Mouse (Mus musculus): ENCODE measurements around the gene Cyp4f14.

Cyp4f14 gene

DNA sequence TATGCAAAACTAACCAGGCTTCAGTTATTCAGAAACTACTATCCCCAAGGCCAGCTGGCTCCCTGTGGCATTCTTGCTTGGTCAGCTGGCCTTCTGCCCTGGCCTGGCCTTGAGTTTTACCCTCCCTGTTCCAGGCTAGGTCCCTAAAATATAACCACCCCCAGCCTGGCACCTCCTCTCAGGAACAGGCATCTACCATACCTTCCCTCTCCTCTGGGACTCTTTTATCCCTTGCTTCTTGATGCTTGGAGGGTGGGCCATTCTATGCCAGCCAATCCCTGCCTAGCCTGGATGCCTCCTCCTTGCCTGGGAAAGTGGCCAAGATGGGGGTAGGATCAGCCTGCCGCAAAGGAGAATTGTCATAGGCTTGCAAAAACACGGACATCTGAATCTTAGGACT lies at the start of gene Cyp4f14:
TSS of gene Cyp4f14 (minus strand) at position 212 of the 400 bp plus-strand sequence.
- DNase-seq (ENCODE audit: inconsistent ontology term) = peak; percentile 71

DNA sequence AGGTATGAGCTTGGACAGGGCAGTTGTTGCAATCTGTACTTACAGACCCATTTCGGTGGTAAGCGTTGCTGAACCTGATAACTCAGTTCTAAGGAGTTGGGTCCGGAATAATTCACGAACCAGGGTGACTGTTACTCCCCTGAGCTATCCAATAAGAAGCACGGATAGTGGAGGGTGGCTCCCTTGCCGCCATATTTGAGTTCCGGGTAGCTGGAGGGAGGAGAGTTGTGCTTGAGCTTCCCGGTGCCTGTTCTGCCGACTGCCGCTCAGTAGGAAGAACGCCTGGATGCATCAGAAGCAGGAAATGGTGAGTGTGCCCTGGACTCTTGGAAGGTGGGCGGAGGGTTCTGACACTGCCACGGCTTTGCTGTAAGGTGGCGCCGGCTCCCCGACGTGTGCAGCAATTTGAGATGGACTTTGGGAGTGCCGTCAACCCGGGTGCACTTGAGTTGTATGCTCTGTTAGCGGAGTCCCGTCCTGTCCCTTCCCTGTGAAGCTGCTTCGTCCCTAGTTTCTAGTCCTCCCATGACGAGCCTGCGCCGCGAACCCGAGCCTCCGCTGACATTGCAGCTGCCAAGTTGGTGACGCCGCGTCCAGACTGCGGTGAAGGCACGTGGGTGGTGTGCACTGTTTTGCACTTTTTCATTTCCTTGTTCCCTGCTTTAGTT lies 48.6 kb upstream of the Cyp4f14 start, which contains the start of gene Zfp472:
TSS of gene Zfp472 (plus strand) at position 192 of the 668 bp plus-strand sequence.
- DNase-seq (ENCODE audit: inconsistent ontology term) = peak; percentile 94

DNA sequence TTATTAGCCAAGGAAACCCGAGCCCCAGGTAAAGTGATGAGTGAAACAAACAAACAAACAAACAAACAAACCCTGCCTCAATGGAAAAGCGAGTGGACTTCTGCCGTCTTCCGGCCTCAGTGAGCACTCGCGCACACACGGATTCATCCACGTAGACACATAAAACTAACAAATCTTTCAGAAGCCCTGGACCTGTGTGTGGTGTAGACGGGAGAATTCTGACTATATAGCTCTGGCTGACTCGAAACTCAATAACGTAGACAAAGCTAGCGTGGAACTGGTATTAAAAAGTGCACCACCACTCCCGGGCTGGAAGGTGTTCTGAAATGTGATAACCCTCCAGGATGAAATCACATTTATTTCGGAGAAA lies 48.1 kb upstream of the Cyp4f14 start:
- DNase-seq (ENCODE audit: inconsistent ontology term) = no peak

DNA sequence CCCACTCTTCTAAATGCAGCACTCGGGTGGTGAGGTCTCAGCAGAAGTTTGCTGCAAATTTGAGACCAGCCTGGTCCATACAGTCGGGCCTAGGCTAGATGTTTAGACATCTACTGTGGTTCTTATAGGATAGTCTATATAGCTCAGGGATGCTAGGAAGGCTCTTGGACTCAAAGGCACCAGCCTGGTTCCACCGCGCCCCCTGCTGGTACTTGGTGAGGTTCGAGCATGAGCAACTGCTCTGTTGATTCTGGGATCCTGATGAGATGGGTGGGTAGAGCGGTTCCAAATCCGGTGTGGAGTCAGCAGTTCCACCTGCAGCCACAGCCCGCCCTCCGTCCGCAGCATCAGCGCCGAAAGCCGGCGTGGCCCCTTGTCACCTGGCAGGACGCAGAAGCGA lies 34.3 kb upstream of the Cyp4f14 start:
- peak; percentile 61 for DNase-seq (ENCODE audit: inconsistent ontology term)

DNA sequence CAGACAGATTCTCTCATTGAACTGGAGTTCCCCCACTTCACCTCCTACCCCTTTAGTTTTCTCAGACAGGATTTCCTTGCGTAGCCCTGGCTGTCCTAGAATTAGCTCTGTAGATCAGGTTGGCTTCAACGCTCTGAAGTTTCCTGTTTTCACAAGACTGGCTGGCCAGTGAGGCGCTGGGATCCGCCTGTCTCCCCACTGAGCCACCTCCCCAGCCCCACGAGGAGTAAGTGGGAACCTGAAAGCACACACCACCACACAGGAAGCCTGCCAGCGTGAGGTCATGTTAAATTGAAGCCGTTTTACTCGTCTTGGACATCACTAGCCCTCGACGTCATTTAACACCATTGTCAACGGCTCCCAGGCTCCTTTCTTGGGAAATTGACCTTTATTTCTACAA lies 33.9 kb upstream of the Cyp4f14 start:
- no peak for DNase-seq (ENCODE audit: inconsistent ontology term)

DNA sequence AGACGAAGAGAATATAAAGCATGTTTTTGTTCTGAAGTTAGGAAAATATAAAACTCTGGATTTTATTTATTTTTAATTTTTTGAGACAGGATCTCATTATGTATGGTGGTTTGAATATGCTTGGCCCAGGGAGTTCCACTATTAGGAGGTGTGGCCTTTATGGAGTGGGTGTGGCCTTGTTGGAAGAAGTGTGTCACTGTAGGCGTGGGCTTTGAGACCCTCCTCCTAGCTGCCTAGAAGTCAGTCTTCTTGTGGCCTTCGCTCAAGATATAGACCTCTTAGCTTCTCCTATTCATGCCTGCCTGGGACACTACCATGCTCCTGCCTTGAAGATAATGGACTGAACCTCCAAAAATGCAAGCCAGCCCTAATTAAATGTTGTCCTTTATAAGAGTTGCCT lies 33.0 kb upstream of the Cyp4f14 start:
- no peak for DNase-seq (ENCODE audit: inconsistent ontology term)

DNA sequence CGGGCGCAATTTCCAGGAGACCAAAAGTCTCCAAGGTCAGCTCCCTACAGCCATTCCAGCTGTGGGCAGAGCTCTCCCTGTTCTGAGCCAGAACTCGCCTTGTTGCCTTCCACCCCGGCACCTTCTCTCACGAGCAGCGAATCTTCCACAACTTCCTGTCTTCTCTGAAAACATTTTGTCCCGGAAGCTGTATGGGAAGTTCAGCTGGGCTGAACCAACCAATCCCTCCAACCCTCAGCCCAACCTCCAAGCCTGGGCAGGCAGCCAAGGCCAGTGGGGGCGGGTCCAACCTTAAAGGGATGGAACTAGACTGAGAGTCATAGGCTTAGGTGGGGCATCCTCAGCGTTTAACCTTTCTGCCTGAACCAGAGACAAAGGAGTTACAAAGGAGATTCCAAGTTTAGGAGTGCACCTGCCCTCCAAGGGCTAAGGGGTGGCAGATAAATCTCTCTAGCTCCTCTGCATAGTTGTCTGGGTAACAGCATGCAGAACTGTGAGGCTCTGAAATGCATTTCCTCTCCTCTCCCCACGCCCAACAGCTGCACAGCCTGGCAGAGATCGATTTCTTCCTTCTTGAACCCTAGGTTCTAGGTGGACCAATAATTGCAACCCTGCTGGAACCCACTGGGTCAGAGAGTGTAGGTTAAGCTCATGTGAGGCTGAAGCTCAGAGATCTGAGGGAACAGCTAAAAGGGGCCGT lies 30.2 kb upstream of the Cyp4f14 start, which contains the start of gene Cyp4f13:
TSS of gene Cyp4f13 (minus strand) at position 188 of the 700 bp plus-strand sequence.
- DNase-seq (ENCODE audit: inconsistent ontology term) = peak; percentile 98

DNA sequence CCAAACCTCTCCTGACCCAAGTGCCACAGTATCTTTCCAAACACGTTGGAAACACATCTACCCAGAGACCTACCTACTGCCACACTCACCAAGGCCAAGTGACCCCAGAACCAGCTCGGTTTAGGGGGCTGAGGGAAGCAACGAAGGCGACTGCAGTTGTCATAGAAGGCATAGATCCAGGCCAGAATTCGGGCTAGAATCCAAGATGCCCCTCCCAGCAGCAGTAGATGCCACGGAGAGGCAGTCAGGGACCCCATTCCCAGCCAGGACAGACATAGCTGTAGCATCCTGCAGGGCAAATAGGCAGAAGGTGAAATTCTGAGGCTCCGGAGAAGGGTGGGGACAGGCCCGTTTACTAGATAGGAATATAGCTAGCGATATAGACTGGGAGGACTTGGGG lies 29.6 kb upstream of the Cyp4f14 start:
- no peak for DNase-seq (ENCODE audit: inconsistent ontology term)

DNA sequence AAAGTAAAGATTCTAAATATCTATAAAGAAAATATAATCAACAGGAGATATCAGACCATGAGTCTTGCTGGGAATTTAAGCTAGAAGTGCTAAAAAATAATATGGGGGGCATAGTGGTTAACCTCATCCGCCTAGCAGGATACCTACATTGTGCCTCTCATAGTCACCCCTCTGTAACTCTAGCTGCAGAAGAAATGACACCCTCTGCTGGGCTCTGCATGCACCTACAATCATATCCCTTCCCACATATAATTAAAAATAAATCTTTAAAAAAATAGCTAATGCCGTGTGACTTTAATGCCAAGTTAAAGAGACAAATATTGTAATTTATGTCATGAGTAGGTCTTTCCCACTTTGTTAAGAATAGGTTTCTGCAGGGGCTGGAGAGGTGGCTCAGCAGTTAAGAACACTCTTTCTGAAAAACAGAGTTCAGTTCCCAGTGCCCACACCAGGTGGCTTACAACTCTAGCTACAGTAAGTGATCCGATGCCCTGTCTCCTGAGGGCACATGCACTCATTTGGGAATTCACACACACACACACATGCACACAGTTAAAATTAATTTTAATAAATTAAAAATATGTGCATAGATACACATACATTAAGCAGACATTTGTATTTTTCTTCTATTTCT lies 27.4 kb upstream of the Cyp4f14 start:
- DNase-seq (ENCODE audit: inconsistent ontology term) = no peak

DNA sequence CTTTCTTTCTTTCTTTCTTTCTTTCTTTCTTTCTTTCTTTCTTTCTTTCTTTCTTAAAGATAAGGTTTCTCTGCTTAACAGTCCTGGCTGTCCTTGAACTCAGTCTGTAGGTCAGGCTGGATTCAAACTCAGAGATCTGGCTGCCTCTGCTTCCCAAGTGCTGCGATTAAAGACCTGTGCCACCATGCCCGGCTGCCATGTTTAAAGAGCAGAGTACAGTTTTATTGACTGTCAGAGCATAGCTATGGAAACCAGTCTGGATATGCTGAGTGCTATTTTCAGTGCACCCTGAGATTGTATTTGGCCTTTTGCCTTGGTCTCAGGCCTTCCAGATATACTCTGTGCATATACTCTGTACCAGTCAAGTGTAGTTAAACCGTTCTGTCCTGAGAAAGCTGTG lies 26.5 kb upstream of the Cyp4f14 start:
- DNase-seq (ENCODE audit: inconsistent ontology term) = no peak

DNA sequence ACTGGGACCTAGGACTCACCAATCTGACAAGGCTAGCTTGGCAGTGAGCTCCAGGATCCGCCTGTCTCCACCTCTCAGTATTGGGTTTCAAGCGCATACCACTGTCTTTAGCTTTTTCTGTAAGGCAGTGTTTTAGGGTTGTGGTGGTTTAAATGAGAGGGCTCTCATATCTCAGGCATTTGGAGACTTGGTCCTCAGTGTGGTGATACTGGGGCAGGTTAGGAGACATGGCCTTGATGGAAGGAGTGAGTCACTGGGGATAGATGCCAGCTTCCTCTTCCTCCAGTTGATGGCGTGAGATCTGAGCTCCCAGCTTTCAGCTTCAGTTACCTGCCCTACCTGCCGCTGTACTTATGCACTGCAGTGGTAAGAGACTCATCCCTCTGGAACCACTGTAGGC lies 22.7 kb upstream of the Cyp4f14 start:
- no peak for DNase-seq (ENCODE audit: inconsistent ontology term)

DNA sequence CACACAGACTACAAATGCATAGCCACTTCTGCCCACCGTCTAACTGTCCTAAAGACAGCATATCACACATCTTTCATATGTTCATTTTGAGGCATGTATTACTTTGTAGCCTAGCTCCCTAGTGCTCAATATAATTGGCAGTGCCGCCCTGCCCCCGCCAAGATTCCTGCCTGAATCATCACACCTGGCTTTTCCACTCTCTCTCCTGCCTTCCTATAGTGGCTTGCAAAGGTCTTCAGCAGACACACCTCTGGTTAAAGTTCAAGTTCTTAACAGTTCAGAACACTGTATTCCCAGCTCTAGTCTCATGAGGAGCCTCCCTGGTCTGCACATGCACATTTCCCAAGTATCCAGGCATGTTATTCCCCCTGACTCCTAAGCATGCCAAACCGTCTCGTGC lies 10.7 kb upstream of the Cyp4f14 start:
- no peak for DNase-seq (ENCODE audit: inconsistent ontology term)

DNA sequence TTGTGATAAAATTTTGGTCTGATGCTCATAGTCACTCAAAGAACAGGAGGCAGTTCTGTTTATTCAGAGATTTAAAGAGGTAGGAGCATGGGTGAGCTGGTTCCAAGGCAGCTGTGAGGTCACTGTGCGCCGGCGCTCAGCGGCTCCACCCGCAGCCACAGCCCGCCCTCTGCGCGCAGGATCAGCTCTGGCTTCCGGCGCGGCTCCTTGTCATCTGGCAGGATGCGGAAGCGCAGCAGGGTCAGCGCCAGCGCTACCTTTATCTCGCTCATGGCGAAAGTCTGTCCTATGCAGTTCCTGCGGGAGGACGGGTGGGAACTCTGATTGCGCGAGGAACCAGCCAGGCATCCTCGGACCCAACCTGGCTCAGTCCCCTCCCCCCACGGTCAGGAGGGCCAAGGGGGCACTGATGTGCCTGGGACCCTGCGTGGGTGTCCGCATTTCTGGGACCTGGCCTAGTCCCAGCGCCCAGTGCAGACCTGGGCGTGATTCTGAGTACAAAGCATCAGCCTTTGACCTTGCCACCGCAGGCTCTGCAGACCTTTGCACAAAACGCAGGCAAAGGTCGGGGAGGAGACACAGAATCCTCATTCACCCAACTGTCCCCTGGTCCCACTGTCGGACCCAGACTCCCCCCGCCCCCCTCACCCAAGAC lies 7.6 kb upstream of the Cyp4f14 start:
- peak; percentile 74 for DNase-seq (ENCODE audit: inconsistent ontology term)

DNA sequence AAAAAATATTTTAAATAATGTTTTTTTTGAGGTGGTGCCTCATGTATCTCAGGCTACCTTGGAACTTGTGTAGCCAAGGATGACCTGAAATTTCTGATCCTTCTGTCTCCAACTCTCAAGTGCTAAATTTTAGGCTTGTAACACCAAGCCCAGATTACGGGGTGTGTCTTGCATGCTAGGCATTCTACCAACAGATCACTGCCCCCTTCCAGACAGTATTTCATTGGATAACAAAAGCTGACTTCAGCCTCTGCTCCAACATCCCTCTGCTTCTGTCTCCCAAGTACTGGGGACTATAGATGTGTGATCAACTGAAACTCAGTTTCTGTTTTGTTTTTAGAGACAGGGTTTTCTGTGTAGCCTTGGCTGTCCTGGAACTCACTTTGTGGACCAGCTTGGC lies 6.5 kb upstream of the Cyp4f14 start:
- DNase-seq (ENCODE audit: inconsistent ontology term) = no peak

DNA sequence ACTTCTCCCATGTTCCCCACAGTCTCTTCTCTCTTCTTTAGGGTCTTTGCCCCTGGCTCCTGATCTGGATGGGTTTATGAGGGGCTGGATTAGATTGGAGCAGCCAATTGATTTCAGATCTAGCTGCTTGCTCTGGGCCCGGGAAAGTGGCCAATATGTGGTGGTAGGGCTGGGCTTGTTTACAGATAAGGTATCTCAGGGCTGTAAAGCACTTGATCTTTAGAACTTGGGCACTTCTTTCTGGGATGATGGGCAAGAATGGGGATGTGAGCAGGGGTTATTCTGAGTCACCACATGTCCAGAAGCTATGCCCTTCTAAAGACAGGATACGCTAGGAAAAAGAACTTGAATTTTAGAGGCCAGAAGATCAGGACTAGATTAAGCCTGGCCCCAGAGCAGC lies 2.0 kb upstream of the Cyp4f14 start:
- DNase-seq (ENCODE audit: inconsistent ontology term) = no peak

DNA sequence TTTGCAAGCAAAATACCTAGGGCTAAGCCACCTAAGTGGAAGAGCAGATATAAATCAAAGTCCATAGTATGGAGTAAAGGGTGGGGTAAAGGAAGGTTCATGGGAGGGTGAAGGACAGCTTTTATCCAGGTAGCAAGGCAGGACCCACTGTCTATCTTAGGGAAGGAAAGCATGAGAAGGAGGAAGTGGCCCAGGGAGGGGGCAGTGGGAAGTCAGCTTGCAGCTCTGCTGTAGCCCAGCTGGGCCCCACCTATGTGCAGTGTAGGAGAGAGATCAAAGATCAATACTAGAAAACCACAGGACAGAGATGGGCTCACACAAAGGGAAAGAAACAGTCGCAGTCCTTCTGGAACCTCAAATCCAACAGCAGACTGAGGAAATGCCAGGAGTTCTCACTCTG lies 1.1 kb downstream of the Cyp4f14 start:
- DNase-seq (ENCODE audit: inconsistent ontology term) = no peak

DNA sequence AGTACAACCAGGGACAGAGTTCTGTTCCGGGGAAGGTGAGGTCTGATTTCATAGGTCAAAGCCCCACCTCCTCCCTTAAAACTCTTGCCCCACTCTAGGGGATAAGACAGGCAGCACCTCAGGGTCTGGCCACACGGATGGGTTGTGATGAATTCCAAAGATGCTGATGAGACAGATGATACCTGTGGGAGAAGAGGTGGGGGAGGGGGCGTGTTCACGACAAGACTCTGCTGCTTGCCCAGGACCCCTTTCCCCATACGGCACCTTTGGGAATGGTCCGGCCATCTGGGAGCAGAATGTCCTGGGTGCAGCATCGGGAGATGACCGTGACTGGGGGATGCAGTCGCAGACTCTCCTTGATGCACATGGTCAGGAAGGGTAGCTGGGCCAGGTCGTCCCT lies 11.0 kb downstream of the Cyp4f14 start:
- DNase-seq (ENCODE audit: inconsistent ontology term) = no peak

DNA sequence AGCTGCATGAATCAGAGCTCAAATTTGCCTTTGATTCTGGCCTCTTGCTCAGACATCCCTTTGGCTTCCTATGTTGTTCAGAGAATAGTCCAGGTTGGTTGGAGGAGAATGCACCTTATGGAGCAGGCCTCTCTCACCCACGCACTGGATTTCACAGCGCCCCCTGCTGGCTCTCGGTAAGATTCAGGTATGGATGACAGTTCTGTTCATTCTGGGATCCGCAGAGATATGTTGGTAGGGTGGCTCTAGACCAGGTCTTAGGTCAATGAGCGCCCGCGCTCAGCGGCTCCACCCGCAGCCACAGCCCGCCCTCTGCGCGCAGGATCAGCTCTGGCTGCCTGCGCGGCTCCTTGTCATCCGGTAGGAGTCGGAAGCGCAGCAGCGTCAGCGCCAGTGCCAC lies 11.9 kb downstream of the Cyp4f14 start:
- DNase-seq (ENCODE audit: inconsistent ontology term) = peak; percentile 28

DNA sequence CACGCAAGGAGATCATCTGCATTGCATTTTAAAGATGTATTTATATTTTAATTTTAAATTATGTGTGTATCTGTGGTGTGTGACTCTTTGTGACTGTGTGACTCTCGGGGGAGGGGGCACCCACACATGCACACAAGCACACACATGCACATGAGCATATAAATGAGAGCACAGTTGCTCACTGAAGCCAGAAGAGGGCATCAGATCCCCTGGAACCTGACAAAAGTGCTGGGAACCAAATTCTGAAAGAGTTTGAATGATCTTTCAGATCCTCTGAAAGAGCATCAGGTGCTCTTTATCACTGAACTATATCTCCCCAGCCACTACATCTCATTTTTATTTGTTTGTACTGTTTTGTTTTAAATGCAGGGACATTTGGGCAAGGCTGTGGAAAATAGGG lies 12.7 kb downstream of the Cyp4f14 start:
- DNase-seq (ENCODE audit: inconsistent ontology term) = peak; percentile 2

DNA sequence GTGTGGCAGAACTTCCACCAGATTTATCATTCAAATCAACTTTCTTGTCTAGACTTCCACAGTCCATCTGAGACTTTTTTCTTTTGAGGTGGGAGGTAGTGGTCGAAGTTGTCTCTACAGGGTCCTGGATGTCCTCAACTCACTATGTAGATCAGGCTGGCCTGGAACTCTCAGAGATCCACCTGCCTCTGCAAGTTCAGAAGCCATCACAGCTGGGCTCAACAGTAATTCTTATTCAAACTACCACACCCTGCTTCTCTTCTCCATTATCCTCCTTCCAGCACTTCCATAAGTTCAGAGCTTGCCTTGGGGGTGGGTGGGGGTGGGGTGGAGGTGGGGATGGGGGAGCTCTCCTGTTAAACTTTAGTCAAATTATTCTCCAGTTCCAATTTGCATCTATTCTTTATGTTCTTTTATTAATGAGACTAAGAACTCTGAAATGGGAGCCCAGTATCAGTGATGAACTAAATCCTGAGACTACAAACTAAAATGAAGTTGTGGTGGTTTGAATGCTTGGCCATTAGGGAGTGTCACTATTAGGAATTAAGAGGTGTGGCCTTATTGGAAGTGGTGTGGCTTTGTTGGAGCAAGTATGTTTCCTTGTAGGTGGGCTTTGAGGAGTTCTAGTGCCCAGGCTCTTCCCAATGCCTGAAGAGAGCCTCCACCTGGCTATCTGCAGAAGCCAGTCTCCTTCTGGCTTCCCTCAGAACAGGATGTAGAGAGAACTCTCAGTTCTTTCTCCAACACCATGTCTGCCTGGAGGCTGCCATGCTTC lies 15.2 kb downstream of the Cyp4f14 start:
- DNase-seq (ENCODE audit: inconsistent ontology term) = no peak

DNA sequence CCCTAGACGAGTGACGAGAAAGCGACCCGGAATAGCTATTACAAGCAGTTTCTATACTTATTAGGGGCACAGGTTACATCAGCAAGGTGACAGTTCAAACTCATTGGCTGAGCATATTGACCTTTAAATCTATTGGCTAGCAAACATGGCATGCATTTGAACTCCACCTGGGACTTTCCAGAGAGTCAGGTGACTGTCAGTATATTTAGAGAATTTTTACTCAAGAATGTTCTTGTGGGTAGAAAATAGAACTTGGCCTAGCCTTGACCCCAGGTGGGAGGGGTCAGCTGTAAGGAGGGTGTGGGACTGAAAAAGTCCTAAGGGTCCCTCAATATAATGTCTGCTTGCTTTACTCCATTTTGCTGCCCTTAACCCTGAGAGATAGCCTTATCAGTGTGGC lies 21.7 kb downstream of the Cyp4f14 start:
- DNase-seq (ENCODE audit: inconsistent ontology term) = no peak

DNA sequence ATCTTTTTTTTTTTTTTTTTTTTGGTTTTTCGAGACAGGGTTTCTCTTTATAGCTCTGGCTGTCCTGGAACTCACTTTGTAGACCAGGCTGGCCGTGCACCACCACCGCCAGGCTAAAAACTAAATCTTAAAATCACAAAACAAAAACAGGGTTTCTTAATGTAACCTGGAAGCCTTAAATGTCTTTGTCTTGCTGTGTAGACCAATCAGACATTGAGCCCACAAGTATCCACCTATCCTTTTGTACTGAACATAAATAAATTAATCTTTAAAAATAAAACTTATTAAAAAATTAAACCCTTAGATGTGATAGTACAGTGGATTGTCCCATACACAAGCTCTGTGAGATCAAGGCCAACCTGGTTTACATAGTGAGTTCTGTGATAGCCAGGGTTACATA lies 23.2 kb downstream of the Cyp4f14 start:
- DNase-seq (ENCODE audit: inconsistent ontology term) = no peak

Measured in Muller cell, postnatal 12 days (primary cell).